Mouse (Mus musculus) spleen, postnatal 4 days (tissue): ENCODE results near the gene Atf1.
A peak's percentile ranks its signal among the peaks of the same experiment; 100 is the strongest.

Source experiments
- DNase-seq, 2 experiments: peaks; one replicate each; pipeline ENCODE4 v3.0.0; 2022; ENCODE audit warnings: low spot score in 2 of 2

Atf1 gene

GRCm38 (mm10) chr15:100304019-100304991 lies 76.7 kb downstream of the Atf1 start, which contains the start of gene Mettl7a1:
Mettl7a1 (plus strand) TSS chr15:100304140.
- DNase-seq, result peak; percentile 77 to 87

- DNase-seq, result no peak
Observed at GRCm38 (mm10) chr15:100306201-100306600, 78.6 kb downstream of the Atf1 start.

DNA sequence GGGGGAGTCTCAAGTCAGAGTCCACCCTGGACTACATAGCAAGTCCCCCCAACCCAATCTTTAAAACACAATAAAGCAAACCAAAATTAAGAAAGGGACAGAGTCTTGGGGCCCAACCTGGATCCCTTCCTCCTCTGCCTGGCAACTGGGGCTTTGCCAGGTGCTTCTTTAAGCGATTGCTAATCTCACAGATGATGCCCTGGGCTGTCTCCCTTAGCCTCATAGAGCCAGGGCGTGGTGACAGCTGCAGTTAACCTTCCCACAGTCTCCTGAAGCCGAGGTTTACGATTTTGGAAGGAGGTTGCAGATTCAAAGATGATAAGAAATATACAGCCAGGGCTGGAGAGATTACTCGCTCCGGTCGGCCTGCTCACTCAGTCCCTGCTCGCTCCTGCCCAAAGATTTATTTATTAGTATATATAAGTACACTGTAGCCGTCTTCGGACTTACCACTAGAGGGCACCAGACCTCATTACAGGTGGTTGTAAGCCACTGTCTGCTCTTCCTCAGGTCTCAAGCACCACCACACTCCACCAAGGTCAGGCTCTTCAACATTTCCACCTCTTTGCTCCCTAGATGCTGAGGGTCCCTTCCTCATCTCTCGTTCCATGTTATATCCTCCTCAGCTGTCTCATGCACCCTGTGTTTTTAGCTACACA lies 79.9 kb downstream of the Atf1 start:
- peak in 1 of 2 experiments; percentile 40 for DNase-seq
